Mouse (Mus musculus) ovary, postnatal 14 days (tissue): ENCODE measurements at regions not wholly inside any gene's neighbourhood (a gene's known extent, or its start where the extent isn't known, plus 50 kb on each side); places are given as distances from the start of the nearest gene placed in this dataset.

ENCODE experiments used
- DNase-seq: peaks from one replicate; pipeline ENCODE4 v3.0.0; 2022; ENCODE audit warnings: low spot score

DNA sequence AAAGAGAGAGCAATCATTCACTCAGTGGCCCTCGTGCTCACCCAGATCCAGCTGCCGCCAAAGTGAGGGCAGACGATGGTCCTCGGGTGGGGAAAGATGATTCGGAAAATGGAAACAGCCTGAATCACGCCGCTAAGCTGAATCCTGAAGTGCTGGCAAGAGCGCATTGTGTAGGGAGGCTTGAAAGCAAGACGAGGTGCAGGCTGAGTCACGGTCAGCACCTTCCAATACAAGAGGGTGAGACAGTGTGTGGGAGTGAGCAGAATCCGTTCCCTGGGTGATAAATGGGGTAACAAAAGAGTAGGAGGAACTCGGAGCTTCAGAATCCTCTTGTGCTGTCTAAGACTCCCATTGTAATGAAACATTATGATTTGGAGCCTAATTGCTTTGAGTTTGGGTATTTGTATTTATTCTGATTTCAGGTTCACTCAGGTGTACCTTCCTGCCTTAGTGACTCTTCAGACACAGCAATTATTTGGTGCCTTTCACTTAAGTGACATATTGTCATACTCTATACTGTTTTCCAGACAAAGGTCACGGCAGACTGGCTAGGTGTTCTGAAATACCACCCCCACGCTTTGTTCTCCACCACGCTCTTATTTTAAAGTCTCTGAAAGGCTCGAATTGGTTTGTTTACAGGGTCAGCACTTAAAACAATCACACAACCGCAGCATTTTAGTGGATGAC lies 70.0 kb downstream of the Mbip start:
- DNase-seq, result no peak

DNA sequence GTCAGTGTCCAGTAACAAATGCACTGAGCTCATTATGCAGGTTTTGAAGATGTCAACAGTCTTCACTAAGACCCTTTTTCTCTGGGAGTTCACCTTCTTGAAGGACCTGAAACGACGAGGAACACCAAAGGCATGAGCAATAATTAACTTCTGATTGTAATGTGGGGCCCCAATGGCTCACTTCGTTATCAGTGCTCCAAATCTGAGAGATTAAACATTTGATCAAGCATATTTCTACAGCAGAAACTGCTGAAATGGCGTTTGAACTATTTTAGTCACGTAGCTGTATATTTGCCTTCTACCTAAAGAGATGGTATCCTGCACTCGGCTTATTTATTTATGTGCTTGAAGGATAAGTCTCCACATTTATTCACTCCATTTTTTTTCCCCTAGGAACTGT lies 80.6 kb downstream of the Mbip start:
- no peak for DNase-seq

DNA sequence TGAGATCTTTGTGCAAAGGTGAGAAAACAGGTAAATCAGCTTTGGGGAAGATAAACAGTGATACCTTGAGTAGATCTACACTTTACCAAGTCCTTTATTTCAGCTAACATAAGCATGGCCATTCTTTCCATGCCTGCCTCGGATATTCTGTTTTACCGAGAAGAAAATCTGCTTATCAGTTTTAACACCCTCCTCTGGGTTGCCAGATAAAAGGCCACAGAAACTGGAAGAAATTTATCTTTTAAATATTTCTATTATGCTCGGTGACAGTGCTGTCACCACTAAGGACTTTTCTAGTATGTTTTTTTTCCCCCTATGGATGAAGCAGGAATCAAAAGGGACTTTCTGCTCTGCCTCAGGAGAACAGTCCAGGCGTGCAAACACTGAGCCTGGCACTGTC lies 84.2 kb downstream of the Mbip start:
- DNase-seq, result no peak

DNA sequence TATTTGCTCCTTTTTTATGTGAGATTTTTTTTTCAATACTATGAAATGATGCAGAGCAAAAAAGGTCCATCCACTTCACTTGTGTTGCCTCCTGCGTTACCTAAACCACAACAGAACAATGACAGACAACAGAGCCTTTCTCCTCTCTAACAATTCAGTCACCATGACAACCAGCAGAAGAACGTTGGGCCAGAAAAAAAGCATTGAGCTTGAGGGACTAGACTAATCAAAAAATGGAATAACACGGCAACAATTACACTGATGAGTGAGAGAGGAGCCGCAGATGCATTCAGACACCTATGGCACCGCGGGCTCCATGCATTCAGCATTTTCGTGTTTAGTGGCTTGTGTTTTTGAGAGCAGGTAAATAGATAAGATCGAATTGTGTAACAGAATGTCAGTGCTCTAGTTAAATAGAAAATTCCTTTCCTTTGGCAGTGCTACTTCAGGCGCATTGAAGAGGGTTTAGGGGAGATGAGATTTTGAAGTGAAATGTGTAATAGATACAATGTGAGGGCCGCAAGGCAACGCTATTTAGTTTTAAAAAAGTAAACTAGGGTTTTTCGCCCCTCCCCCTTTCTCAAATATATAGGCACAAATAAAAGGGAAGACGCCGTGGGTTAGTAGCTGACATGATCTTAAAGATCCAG lies 87.2 kb downstream of the Mbip start:
- DNase-seq, result no peak

DNA sequence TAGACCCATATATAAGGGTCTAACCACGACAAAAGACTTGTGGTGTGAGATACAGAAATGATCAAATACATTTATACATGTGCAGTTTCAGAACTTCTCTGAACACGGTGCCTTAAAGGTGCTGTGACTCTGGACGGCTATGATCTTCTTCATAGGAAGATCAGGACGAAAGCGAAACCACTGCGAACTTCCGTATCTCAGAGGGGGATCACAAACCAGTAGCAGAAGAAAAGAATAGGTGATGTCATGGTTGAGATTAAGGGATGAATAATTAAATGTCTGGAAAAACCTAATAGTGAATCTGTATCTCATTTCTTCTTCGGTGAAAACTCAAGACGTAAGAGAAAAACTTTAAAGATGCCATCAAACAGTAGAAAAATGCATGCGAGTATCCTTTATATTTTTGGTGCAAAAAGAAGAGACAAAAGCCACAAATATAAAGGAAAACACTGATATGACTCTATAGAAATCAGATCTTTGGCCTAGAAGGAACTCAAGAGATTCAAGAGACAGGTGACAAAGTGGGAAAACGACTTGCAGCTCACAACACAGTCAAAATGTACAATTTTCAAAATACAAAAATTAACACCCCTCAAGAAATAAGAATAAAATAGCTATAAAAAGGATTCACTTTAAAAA lies 89.3 kb downstream of the Mbip start:
- DNase-seq, result no peak

DNA sequence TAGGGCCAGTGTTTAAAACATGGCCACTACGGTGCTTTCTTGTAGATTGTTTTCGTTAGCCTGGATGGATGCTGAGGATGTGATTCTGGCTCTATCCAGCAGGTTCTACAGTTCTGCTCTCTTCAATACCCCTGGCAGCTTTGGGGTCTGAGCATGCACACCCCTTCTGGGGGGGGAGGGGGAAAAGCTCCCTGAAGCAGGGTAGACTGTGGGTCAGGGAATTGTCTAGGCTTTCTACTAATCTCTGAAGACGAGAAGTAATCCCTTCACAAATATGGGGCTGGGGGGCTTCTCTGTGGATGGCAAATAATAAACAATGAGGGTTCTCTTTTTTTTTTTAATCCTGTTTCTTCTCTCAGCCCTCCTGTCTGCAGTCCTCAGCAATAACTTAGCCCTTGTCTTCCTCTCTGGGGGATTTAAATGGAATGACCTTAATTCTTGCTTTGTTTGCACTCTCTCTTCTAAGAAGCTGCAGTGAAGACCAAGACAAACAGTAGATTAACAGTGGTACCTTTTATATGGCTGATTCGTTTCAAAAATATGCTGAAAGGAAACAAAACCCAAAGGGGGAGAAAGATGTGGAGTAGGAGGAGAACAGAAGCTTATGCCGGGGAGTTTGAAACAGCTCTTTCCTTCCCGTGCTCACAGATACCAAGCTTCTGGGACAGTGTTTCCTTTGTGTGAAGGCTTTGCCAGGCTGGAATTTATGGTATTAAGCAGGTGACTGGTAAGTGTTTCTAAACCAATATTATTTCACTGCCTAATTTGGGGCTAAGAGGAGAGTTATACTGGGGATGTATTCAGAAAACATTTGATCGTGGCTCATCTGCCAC lies 92.9 kb downstream of the Mbip start:
- DNase-seq, result no peak

DNA sequence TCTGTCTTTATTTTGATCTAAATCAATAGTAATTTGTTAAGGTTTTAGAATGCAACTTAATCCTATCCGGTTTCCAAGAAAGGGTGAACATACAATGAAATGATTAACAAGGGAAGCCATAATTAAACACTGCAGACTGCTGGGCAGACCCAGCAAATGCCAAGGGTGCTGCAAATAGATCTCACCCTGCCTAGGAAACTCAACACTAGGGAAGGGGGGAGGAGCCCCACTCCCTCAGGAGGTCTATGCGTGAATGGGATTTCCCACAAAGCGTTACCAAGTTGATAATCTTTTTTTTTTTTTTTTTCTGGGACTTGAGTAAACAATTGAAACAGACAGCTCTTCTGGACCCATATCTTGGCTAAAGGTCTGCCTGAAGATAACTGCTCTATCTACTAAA lies 95.4 kb downstream of the Mbip start:
- DNase-seq, result no peak

DNA sequence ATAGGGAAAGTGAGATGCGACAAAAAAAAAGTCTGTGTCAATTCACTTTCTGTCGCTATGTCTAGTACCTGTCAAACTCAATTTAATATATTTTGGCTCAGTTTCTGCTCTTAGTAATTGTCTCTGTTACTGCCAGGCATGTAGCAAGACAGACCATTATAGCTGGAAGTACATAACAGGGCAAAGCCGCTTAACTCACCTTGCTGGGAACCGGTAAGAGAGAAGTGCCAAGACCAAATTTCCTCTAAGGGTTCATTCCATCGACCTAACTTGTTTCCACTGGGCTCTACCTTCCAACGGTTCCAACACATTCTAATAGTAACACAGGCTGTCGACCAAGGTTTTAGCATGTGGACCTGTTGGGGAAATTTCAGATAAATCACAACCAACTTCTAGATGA lies 99.3 kb downstream of the Mbip start:
- DNase-seq, result no peak

DNA sequence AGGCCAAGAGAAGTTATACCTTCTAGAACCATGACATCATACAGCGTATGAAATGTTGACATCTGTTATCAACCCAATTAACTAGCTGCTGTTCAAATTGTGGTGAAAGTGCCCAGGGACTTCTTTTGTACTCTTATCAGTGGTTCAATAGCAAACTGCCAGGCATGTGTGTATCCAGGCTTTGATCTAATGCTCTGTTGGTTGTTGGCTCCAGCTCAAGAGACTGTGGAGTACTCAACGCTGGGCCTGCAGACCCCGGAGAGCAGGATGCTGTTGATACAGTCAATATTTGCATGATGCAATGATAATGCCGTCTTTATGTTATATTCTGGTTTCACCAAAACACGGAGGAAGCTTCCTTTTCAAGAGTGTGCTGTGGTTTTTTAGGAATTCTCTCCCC lies 102.9 kb downstream of the Mbip start:
- DNase-seq, result no peak

DNA sequence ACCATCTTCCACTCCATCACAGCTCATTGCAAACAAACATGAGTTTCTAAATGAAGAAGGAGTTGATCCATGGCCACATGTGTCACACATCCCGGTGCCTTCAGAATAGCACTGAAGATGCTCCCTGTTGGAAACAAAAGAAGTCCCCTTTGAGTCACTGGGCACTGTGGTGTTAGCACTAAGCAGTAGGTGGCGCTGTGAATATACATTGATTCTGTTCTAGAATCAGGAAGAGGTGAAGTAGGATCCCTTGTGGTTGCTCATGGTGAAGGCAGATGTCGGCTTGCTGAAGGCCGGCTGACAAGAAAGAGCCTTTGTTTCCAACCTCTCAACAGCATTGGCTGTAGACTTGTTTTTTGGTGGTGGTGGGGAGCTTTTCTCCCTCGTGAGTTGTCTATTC lies 104.0 kb downstream of the Mbip start:
- peak; percentile 7 for DNase-seq

DNA sequence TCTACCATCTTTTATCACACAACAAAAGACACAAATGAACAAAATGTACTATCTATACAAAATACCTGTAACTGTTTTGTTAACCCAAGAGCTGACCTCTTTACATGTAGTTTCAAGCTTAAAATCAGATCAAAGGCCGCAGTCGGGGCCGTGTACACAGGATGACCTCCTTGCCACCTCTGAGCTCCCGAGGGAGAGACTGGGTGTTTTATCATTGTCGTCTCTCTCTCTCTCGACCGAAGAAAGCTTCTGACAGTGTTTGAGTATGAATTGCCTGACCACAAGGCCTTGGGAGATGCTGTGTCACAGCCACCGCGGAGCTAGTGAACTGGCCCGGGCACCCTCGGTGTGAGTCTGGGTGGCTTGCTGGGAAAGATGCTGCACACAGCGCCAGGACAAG lies 105.5 kb downstream of the Mbip start:
- DNase-seq, result no peak

DNA sequence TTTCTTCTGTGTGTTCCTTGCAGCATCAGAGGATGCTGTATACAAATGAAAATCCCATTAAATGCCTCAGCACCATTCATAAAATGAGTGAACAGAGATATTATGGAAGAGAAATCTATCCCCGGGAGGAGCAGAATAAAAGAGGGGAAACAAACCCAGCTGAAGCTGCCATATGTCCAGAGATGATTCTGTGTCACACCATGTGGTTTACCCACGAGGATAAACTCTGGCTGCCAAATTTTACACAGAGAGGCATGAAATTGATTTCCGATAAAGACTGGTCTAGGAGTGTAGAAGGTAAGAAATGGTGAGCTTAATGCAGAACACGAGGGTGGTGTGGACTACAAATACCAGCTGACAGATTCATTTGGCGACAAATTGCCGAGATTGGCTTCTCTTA lies 111.1 kb downstream of the Mbip start:
- DNase-seq, result no peak

DNA sequence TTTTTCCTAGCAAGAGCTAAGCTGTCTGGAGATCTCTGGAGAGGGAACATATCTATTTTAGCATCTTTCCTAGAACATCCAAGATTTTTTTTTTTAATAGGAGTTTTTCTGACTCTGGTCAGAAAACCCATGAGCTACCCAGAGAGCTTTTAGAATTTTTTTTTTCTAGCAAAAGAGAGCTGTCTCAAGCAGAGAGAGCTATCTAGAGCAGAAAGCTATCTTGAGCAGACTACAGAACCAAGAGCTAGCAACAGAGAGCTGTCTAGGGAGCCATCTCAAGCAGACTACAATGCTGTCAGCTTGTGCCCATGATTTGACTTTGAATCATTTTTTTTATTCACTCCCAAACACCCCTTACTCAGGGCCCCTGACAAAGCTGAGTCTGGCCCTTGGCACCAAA lies 112.5 kb downstream of the Mbip start:
- no peak for DNase-seq

DNA sequence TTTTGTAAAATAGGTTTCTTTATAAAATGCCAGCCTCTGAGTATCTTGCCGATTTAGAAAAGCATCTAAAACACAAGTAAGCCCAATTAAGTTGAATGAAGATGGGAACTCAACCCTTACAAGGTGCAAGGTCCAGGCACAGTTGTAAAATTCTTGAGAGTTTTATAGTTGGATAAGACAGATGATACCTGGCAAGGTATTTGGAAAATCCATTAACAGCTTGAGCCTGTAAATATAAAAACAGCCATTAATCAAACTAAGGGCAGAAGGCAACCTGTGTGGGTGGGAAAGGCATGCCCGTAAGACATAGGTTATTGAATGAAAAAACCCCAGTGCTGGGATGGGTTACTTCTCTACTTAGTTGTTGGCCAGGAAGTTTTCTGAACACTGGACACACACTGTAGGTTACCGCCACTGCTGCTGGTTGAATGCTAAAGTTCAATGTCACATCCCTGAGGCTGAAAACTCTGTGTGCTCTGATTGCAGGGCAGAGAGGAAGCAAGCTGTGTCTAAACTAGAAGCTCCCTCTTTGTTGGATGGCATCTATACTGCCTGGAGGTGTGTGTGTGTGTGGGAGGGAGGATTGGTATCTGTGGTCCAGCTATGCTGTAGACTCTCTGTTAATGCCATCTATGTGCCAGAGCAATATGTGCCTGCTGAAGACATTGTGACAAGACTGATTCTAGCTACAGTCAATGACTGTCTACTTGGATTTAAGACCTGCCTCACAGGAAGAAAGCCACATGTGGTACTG lies 121.4 kb downstream of the Mbip start:
- no peak for DNase-seq

DNA sequence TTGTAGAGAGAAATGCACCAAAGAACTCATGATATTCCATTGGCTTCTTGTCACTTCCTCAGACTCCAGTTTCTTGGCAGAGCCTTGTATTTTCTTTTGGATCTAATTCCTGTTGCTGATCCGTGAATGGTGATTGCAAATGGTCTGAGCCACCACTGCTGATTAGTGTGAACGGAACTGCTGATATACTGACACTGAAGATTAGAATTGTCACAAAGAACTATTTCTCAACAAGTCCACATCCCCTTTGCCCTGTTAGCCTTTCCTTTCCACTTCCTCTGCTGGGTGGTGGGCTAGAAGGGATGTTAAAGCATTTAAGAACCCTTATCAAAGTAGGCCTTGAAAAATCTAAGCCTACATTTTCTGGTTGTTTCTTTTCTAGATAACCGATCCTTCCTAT lies 152.2 kb downstream of the Mbip start:
- no peak for DNase-seq

DNA sequence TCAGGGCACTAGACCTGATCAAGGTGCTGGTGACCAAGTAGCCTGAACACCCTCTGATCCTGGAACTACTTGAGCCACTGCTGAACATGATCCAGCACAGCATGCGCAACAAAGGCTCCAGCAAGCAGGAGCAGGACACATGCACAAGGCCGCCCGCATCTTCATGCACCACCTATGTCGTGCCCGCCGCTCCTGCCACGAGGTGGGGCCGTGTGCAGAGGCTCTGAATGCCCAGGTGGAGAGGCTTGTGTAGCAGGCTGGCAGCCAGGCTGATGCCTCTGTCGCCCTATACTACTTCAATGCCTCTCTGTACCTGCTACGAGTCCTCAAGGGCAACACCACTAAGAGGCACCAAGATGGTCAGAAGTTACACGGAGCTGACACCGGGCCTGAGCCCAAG lies 156.1 kb downstream of the Mbip start:
- no peak for DNase-seq

DNA sequence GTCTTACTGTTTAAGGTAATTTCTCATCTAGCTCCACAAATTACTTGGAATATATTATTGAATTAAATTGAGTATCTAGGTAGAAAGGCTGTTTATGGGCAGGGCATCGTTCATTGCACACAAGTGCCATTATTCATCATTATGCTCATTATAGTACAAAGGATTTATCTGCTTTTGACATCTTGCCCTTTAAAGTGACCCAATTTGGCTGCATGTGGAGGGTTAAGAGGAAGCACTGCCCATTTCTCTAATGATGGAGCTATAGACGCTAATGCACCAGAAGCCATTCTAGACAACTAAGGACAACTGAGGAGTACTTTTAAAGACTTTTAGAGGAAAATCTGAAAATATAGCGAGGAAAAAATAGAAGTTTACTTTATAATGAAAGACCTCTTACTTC lies 185.0 kb downstream of the Mbip start:
- DNase-seq, result no peak

DNA sequence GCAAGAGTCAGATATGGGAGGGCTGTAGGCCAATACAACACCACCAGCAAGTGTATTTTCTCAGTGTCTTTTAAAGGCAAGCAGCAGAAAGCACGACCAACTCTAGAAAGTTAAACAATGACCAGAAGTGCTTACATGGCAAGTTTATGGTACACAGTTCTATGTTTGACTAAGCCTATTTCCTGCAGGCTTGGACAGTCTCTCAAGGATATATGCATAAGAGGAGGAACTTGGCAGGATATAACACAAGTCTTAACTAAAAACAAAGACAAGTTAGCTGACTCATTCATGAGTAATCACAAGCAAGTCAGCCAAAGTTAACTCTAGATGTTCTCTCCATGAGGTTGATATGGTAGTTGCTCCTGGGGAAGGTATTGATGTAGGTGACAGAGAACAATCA lies 201.3 kb downstream of the Mbip start:
- DNase-seq, result no peak

DNA sequence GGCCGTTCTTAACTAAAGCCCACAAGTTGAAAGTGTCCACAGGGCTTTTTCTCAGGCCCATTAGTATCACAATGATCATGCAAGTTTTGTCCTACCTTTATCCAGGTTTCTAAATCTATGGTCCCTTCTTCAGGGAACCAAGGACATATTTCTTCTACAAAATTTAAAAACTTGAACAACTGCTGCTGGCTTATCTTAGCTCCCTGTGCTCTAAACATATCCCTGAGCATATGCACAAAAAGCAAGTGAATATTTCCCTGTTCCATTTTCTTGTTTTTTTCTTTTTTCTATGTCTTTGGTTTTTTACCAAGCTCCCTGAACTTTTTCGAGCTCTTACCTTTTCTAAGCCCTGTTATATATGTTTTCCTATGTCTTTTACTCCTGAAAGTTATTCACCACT lies 201.9 kb downstream of the Mbip start:
- no peak for DNase-seq

DNA sequence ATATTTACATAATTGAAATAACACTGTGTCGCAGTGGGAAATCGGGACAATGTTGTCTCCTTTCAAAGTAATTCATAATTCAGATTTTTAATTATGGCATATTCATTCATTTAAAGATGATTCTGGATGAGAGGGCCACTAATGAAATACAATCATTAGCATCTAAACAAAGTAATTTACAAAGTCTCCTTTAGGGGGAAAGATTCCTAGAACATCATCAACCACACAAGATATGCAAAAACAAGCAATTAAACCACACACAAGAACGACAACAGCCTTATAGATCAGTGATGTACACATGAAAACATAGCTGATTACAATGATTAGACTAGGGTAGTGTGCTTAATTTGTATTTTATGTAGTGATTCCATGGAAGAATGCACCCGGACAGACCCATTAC lies 231.2 kb downstream of the Mbip start:
- no peak for DNase-seq

DNA sequence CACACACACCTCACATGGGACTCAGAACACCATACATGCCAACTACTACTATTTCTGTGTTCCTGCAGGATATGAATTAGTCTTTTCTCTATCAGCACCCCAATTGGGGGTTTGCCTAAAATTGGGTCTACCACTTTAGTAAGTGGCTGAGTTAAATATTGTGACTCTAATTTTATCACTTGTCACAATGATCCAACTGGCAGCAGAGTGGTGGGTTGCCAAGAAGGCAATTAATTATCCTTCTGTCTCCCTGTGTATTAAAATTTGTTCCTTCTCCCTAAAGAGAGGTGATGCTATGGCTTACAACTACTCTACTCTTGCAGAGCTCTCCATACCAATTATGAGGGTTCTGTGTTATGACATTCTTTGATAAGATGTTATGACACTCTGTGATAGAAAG lies 245.3 kb downstream of the Brms1l start:
- no peak for DNase-seq

DNA sequence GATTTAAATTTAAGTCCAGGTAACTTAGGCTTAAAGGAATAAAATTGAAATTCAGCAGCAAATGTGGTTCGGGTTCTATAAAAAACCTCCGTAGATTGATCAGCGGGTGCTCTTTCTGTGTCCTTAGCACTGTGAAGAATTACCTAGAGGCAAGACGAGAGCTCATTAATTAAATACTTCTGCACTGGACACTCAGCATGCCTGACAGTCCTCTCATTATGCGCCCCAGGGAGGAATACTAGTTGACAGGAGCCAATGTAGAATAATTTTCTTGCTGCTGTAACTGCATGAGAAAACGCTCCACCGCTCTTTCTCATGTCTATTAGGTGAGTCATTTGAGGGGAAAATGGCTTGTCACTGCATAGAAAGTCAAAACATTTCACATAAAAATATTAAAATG lies 228.1 kb downstream of the Brms1l start:
- no peak for DNase-seq
